Mouse (Mus musculus): ENCODE data around the gene Vav1. TPM values are rescaled to one million over a fixed set of nuclear protein-coding genes. Genes with fewer than 3 reads are reported as not detected.
A peak's percentile ranks its signal among the peaks of the same experiment; 100 is the strongest.

The Vav1 gene
- total RNA-seq, 2 experiments from 2014 or later, result 4.4 to 4.8 TPM

DNA sequence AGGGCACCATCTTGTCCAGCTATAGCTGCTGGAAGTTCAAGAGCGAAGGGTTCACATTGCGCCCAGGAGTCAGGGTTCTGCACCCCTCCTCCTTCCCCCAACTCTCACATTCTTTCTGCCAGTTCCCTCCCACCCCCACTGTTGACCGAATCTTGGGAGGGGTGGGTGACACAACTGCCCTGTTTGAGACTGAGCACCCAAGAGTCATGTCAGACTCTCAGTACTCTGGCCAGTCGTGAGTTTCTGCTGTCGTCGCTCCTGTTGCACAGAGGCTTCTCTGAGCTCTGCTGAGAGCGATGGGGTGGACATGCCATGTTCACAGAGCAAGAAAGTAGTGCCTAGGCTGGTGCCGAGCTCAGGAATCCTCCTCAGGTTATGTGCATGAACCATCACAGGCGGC, 60.4 kb downstream of the Vav1 start:
- no peak for DNase-seq

- no peak for DNase-seq
Observed at GRCm38 (mm10) chr17:57341568-57341967, 62.7 kb downstream of the Vav1 start.

DNA sequence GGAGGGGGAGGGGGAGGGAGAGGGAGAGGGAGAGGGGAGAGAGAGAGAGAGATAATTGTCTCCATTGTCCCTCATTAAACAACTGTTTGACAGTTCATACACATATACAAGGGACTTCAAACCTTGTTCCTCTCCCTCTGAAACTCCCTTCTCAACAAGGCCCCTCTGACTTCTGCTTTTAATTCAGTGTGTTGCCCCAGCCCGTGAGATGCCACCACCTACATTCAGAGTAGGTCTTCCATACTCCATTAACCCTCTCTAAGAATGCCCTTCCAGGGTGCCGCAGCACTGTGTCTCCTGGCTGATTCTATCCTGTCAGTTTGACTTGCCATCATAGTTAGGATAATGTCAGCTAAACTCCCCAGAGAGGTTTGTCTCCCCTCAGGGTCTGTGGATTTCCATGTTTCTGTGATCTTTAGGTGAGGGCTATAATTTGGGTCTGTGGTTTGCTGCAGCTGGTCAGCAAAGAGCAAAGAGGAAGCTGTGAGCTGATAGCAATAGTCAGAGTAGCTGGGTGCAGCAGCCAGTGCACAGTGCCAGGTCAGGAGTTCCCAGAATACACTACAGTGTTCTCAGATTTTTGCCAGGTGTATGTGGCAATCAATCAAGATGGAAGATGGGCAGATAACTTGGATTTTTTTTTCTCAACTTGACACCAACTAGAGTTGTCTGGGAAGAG, 65.3 kb downstream of the Vav1 start:
- DNase-seq, result no peak

DNA sequence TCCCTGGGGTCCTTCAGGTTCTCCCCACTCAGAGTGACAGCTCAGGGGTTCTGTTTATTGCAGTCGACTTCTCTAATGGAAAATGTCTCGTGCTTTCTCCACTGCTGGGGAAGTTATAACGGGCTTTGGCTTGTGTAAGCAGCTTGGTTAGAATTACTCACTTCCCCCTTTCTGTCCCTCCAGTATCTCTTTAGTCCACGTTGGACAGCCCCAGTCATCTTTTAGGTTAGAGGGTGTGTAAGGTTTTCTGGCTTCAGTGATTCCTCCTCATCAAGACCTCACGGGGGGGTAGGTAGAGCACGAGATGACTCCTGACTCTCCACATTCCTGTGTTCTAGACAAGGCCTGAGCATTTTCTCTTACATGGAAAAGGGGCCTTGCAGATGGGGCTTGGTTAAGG, 68.1 kb downstream of the Vav1 start:
- no peak for DNase-seq

DNA sequence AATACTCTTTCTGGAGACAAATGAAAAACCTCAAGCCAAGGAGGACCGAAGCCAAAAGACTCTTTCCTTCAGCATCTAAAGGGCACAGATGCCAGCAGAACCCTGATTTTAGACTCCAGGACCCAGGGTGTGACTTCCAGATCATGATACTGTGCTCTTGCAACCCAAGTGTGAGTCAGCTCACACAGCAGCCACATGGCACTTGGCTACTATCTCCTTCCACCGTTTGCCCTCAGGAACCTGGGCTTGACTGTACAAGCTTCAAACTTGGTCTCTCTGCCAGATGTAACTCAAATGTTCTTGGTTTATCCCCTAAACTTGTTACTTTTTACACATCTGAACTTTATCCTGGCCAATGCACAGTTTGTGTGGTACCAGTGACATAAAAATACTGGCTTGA, 68.9 kb downstream of the Vav1 start:
- no peak for DNase-seq

- DNase-seq, result no peak
Observed at GRCm38 (mm10) chr17:57349067-57349466, 70.2 kb downstream of the Vav1 start.

DNA sequence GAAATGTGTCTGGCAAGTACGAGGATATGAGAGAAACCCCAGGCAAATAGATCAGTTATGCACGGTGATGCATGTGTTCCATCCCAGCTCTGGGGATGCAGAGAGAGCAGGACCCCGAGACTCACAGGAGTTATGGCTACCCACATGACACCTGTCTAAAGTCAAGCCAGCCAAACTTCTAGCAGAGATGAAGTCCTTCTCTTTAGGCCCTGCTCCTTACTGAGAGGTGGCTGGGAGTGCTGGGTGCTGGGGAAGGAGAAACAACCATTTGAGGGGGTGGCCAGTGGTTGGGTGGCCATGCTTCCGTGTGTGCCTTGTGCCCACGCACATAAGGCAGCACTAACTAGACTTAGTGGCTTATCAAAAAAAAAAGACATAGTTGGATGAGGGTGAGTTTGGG, 71.3 kb downstream of the Vav1 start:
- DNase-seq, result no peak

DNA sequence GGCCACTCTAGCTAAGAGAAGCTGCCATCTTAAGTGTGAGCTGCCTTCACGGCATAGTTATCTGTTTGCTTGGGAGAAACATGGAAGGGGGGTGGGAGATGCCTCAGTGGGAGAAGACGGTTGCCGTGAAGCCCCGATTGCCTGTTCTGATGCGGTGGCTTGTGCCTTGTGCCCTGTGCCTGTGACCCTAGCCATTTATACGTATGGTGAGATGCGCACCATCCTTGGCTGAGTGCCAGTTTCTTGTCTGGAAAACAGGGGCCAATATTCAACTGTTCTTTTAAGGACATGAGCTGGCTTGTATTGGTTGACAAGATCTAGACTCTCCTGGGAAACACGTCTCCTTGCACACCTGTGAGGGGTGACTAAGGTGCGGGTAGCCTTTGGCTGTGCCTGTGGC, 72.2 kb downstream of the Vav1 start:
- DNase-seq, result no peak

GRCm38 (mm10) chr17:57358441-57358840, 79.5 kb downstream of the Vav1 start, which contains the start of gene Adgre1:
TSS of gene Adgre1 (plus strand) at chr17:57358691.
- peak; percentile 5 for DNase-seq

DNA sequence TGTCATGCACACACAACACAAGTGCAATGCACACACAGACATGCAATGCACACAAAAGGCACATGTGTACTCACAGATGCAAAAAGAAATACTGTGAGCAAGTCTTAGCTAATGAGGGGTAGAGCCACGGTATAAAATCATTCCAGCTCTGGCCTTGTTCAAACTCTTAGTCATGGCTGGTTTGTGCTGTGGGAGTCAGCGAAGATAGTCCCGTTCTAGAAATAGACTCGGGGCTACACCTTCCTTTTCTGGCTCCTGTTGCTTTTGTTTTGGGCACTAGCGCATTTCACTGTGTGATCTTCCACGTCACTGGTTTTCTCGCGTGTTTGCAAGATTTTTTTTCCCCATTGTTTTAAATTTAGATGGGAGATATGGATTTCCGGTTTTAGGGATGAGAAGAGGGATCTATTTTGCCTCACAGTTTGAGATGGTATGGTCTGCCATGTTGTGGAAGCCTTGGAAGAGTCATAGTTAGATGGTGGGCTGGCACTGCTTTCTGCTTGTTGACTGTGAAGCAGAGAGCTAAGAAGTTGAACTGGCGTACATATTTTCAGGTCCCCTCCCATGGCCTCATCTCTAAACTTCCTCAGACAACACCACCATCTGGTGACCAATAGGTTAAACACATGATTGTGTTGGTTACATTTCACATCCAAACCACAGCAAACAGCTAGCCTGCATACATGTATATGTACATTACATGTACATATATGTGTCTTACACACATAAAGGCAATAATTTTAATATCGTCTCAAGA, 80.8 kb downstream of the Vav1 start:
- no peak for DNase-seq

Other genes starting within 250 kb of the Vav1 start
- 10 to 100 TPM; 90.4 to 99.1 TPM for gene Khsrp, start 247.6 kb upstream of the Vav1 start, total RNA-seq (2021)
- gene Slc25a41, start 237.4 kb upstream of the Vav1 start, total RNA-seq (2021), result not detected
- gene Crb3, start 220.0 kb upstream of the Vav1 start, total RNA-seq (2021), result 1 to 10 TPM; 2.0 to 3.9 TPM
- gene Slc25a23, start 219.2 kb upstream of the Vav1 start, total RNA-seq (2021), result 100 to 1,000 TPM; 119 to 122 TPM
- 1 to 10 TPM; 3.4 TPM for gene Dennd1c, start 200.6 kb upstream of the Vav1 start, total RNA-seq (2021)
- 10 to 100 TPM; 10.9 to 20.6 TPM for gene Tubb4a, start 191.3 kb upstream of the Vav1 start, total RNA-seq (2021)
- gene Tnfsf9, start 173.8 kb upstream of the Vav1 start, total RNA-seq (2021), result under 1 TPM; 0.30 to 0.48 TPM
- not detected for gene Cd70, start 129.3 kb upstream of the Vav1 start, total RNA-seq (2021)
- under 1 TPM; 0.30 to 0.33 TPM for gene Tnfsf14, start 84.9 kb upstream of the Vav1 start, total RNA-seq (2021)
- 100 to 1,000 TPM; 426 to 804 TPM for gene C3, start 51.0 kb upstream of the Vav1 start, total RNA-seq (2021)
- 10 to 100 TPM; 51.1 to 56.2 TPM for gene Gpr108, start 30.7 kb upstream of the Vav1 start, total RNA-seq (2021)
- gene Trip10, start 29.6 kb upstream of the Vav1 start, total RNA-seq (2021), result 10 to 100 TPM; 39.2 to 56.6 TPM
- 1 to 10 TPM; 5.7 to 6.7 TPM for gene Adgre1, start 79.6 kb downstream of the Vav1 start, total RNA-seq (2021)

Data from adrenal gland, postnatal 10 days (tissue).